Mouse (Mus musculus): ENCODE measurements around the gene Tnfsf8.

Gene Tnfsf8

DNA sequence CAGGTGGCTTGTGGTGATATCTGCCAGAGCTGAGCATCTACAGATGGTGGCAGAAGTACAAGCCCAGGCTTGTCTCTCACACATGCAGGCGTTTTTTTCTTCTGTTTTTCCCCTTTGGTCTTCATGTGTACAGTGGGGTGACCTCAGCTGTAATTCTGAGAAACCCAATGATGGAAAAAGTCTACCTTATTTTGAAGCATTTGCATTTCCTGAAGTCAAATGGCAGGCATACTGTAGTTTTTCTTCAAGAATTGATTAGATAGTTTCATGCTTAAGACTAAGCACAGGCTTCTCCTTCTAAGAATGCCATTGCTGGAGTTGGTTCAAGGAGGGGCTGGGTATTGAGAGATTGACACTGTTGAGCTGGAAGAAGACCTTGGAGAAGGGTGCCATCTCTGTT lies 18.9 kb downstream of the Tnfsf8 start:
- DNase-seq (ENCODE audit: low spot score): no peak

DNA sequence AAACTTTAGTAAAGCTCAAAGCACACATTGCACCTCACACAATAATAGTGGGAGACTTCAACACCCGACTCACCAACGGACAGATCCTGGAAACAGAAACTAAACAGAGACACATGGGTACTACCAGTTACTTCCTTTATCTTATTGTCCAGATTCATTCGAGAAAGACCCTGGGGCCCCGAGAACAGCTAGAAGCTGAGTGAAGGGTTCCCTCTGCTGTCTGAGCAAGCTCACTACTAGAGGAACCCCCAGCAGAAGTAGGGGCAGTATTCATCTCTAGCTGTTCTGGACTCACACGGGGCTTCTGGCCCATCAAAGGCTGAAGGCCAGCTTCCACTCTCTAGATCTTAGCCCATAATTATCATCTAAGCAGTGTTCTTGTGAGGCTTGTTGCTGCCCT lies 20.7 kb downstream of the Tnfsf8 start:
- no peak for DNase-seq (ENCODE audit: low spot score)

DNA sequence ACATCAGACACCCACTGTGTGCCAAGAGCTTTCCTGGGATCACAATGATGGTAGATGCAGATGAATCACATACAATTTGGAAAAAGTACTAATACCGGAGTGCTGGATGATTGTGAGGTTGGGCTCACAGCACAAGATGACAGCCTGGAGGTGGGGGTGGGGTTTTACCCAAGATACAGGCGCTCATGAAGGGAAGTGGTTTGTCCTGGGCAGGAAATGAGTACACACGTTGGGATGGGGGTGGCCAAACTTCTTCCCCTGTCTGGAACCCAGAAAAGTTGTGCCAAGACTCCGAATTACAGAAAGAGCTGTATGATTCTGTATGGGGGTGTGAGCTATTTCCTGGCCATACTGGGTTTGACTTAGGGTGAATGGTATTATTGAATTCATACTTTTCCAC lies 38.0 kb downstream of the Tnfsf8 start:
- no peak for DNase-seq (ENCODE audit: low spot score)

DNA sequence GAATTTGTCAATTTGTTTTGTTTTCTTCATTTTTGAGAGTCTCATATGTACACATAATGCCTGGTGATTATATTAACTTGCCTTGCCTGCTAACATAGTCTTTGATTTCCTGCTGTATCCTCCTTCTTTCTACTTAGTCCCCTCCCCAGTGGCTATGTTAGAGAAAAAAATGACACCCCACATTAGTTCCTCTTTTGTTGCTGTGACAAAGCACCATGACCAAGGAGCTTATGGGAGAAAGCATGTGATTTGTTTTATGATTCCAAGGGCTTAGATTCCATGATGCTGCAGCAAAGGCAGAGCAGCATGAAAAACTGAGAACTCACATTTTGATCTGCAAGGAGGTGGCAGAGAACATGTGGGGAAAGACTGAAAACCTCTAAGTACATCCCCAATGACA lies 43.6 kb downstream of the Tnfsf8 start:
- DNase-seq (ENCODE audit: low spot score): no peak

DNA sequence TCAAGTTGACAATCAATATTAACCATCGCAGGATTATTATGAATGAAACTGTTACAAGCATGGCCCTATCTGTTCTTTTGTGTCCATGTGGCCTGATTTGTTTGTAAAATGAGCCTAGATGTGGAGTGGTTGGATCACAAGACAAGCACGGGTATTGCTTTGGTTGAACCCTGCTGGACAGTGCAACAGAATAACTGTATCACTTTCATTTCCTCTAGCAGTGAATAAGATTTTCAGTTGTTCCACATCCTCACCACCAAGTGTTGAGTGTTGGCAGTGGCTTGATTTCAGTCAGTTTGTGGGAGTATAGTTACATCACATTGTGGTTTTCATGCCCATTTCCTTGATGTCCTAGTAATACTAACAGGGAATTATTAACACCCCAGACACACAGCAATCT lies 45.5 kb downstream of the Tnfsf8 start:
- peak; percentile 3 for DNase-seq (ENCODE audit: low spot score)

DNA sequence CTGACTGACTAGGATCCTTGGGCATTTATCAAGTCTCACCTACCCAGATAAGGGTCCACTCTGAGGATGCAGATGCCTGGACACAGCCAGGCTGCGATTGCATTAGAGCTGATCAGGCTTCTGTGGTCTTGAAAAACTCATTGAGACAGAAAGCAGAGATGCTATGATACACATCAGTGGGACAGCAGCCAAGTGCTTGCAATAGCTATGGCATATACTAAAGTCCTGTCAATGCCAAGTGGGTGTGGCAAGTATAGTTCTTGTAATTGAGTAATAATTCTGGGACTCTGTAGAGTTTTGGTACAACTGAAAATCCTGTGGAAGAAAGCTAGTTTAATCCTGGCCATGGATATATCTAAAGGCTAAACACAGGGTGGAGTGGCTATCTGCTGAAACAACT lies 63.1 kb downstream of the Tnfsf8 start:
- no peak for DNase-seq (ENCODE audit: low spot score)

DNA sequence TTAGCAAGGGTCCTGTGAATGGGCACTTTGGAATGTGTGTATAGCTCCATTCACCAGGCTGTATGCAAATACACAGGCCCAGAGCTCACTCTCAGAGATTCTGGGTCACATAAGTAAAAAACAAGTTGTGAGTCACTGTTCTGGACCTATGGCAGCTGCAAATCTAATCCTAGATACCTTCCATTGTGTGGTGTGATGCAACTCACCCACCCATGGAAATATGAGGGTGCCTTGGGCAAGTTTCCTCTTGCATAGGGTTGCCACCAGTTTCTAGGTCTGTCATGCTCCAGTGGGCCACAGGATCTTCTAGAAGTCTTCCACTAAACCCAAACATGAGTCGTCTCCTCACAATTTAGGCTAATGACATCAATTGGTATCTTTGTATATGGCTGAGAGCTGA lies 64.6 kb downstream of the Tnfsf8 start:
- no peak for DNase-seq (ENCODE audit: low spot score)

DNA sequence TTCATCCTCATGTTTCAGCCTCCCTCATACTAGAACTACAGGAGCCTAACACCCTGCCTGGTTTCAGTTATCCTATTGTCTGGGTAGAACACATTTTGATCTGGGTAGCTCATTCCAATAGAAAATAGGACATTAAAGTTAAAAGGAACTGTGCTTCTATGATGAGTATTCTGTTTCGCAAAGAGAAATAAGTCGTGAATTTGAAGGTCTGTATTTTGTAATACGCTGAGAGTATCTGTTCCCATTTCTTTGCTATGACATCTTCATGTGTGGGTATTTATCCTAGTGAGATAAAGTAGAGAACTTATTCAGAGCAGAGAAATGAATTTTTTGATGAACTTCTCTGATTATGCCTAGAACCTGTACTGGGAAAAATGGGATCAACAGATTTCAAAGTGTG lies 68.8 kb downstream of the Tnfsf8 start:
- no peak for DNase-seq (ENCODE audit: low spot score)

DNA sequence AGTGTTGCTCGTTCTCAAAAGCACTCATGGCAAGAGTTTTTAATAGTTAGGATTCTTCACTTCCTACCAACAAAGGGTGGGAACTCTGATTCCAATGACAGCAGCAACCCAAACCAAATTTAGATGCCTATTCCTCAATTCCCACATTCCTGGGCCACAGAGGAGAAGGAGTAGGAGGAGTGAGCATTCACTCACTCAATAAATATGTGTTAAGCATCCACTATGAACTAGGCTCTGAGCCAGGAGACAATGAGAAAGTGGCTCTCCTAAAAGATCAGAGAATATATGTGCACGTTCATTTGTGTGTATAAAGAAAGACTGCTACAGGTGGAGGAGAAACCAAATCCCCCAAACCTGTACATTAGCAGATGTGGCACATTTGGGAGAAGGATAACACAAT lies 75.7 kb downstream of the Tnfsf8 start:
- peak; percentile 7 for DNase-seq (ENCODE audit: low spot score)

DNA sequence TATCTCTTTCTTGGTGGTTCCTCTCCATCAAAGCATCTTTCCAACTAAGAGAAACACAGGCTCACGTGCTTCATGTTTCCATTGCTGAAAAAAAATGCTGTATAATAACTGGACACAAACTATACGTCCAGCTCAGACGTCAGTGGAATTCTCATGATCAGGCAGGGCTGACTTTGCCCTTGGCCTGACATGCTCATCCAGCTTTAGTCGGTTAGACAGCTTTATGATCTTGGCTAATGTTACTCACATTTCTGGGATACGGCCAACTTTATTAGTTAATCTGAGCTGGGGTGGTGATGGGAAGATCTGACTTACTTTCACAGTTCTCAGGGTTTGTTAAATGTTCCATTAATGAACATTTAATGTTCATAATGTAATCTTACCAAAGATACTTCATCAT lies 77.3 kb downstream of the Tnfsf8 start:
- DNase-seq (ENCODE audit: low spot score): no peak

DNA sequence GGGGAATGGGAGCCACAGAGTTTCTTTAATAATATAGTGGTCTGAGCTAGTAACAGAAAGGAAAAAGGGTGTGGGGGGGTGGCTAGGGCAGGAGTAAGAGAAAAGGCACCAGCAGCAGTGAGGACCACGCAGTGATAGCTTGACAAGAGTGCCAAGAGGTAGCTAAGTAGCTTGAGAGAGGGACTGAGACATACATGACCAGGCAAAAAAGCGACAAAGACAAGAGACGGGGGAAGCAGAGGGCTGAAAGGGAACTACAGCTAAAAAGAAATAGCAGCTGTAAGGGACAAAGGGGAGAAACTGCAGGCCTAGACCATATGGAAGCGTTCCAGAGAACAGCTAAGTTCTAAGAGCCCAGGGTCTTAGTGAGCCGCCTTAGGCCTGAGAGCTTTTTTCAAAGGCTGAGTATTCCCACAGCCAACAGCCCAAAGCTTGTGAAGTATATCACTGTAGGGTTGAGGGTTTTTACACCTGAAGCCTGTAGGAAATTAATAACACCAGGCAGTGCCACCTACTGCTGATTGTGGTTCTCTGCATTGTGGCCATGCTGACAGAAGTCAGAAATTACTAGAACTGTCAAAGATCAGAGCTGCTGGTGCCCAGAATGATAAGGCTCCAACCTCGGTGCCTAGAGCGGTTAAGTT lies 78.1 kb downstream of the Tnfsf8 start:
- peak; percentile 9 for DNase-seq (ENCODE audit: low spot score)

Data from lung, postnatal 25 days (tissue).